Mouse (Mus musculus): Measurements from ENCODE around the gene Angptl7. TPM values are rescaled to one million over a fixed set of nuclear protein-coding genes. Genes with fewer than 3 reads are reported as not detected.

Gene Angptl7
- polyA plus RNA-seq (2015; fragmentation: Nextera tagmentation; extraction: Ambion mirVana) = 5.8 and 12.7 TPM in 2 replicates

GRCm38 (mm10) chr4:148500410-148500867 is at the start of gene Angptl7:
Gene Angptl7 (minus strand): TSS chr4:148500460.

GRCm38 (mm10) chr4:148448179-148448852 is 51.9 kb downstream of the Angptl7 start, which contains the start of gene Mtor:
Gene Mtor (plus strand): TSS chr4:148448611.

Other genes starting within 250 kb of the Angptl7 start
- not detected in 2 replicates for gene Disp3, start 212.5 kb downstream of the Angptl7 start, polyA plus RNA-seq (2015; fragmentation: Nextera tagmentation; extraction: Ambion mirVana)
- 12.6 and 13.5 TPM in 2 replicates for gene Ubiad1, start 55.7 kb downstream of the Angptl7 start, polyA plus RNA-seq (2015; fragmentation: Nextera tagmentation; extraction: Ambion mirVana)
- 15.7 and 18.0 TPM in 2 replicates for gene Mtor, start 51.8 kb downstream of the Angptl7 start, polyA plus RNA-seq (2015; fragmentation: Nextera tagmentation; extraction: Ambion mirVana)
- gene Exosc10, start 58.0 kb upstream of the Angptl7 start, polyA plus RNA-seq (2015; fragmentation: Nextera tagmentation; extraction: Ambion mirVana) = 38.4 and 40.7 TPM in 2 replicates
- gene Srm, start 91.0 kb upstream of the Angptl7 start, polyA plus RNA-seq (2015; fragmentation: Nextera tagmentation; extraction: Ambion mirVana) = 123 and 130 TPM in 2 replicates
- 0.25 TPM in 1 of 2 replicates, not detected in the other for gene Masp2, start 102.1 kb upstream of the Angptl7 start, polyA plus RNA-seq (2015; fragmentation: Nextera tagmentation; extraction: Ambion mirVana)
- 133 and 170 TPM in 2 replicates for gene Tardbp, start 126.6 kb upstream of the Angptl7 start, polyA plus RNA-seq (2015; fragmentation: Nextera tagmentation; extraction: Ambion mirVana)
- not detected in 2 replicates for gene Gm572, start 142.9 kb upstream of the Angptl7 start, polyA plus RNA-seq (2015; fragmentation: Nextera tagmentation; extraction: Ambion mirVana)

Data from urinary bladder, postnatal 0 days (tissue).